Mouse (Mus musculus) telencephalon, adult 2 months (tissue): ENCODE data around the gene Spns3.

Experiments
- DNase-seq: peaks from one replicate; pipeline ENCODE4 v3.0.0-alpha.2; 2011; ENCODE audit warnings: low read depth, low spot score

Gene Spns3

DNA sequence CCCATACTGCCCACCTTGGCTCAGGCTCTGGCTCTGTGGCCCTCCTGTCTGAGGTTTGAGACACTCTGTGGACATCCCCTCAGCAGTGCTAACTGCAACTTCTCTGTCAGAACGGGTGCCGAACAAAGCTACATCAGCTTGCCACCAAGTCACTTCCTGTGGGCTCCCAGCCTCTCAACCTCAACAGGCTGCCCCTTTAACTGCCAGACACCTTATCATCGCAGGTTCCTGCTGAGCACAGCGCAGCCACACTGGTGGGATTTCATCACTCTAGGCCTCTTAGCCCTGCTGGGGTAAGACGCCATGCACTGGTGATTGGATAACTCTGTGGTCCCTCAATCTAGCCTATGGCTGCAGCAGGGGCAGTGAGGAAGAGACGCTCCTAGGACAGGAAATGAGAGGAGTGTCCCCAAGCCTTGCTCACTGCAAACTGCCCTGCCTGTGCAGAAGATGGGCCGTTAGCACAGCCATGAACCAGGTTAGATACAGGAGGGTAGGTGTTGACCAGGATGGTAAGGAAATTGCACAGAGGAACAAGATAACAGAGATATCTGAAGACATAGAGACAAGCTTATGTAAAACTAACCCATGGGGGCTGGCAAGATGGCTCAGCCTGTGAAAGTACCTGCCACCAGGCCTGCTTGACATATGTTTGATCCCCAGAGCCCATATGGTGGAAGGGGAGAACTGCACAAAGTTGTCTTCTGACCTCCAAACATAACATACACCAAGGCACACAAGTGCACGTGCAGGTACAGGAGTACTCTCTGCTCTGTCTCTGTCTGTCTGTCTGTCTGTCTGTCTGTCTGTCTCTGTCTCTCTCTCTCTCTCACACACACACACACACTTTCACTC lies at the start of gene Spns3:
Gene Spns3 (minus strand): TSS at position 373 of the 855 bp plus-strand sequence.
- DNase-seq = no peak

DNA sequence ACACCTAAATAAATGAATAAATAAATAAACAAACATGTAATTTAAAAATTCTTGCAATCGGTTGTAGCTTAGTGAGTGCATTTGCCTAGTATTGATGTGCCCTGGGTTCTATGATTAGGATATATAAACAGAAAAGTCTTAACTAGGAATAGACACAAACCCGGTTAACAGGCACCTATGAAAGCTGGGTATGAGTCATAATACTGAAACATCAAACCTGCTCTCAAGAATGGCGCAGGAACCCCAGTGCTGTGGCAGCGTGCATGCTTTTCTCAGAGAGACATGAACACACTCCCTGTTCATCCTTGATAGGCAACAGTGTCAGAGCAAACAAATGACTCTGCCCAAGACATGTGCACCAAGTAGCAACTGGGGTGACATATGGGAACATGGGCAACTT lies 47.5 kb upstream of the Spns3 start:
- no peak for DNase-seq

GRCm38 (mm10) chr11:72595010-72595737 lies 44.9 kb upstream of the Spns3 start:
- no peak for DNase-seq

DNA sequence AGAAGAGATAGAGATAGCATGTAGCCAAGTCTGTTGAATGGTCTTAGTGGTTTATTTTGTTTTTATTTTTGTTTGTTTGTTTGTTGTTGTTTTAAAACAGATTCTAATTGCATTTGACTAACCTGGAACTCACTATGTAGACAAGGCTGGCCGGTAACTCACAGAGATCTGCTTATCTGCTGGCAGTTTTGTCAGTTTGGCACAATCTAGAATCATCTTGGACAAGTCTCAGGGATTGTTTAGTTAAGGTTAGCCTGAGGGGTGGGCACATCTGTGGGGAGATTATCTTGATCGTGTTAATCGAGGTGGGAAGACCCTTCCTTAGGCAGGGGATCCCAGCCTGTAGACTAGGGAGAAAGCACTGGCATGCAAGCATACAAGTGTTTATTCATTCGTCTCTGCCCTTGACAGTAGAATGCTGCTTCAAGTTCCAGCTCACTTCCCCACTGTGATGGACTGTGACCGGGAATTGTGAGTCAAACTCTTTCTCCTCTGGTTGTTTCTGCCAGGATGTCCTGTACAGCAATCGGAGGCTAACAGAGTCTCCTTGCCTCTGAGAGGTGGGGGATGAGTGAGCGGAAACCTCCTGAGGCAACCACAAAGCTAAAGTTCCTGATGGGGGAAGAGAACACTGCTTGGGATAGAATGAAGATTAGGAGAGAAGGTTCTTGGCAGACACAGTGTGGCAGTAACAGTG lies 37.4 kb upstream of the Spns3 start:
- DNase-seq = no peak

GRCm38 (mm10) chr11:72586570-72586969 lies 36.3 kb upstream of the Spns3 start:
- DNase-seq = no peak

DNA sequence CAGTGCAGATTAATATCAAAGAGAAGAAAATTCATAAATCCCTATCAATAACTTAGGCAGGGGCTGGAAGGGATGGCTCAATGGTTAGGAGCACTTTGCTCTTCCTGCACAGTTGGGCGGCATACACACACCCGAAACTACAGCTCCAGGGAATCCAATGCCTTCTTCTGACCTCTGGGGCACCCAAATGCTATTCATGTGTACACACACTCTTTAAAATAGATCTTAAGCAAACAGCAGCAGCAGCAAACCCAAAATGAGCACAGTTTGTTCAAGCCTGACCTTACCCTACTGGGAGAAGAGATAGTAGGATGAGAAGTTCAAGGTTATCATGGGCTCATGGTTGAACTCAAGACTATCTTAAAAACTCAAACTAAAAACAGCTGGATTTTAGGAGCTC lies 32.8 kb upstream of the Spns3 start:
- no peak for DNase-seq

GRCm38 (mm10) chr11:72582448-72582705 lies 32.1 kb upstream of the Spns3 start:
- DNase-seq = no peak

GRCm38 (mm10) chr11:72581609-72582447 lies 31.5 kb upstream of the Spns3 start:
- DNase-seq = no peak

GRCm38 (mm10) chr11:72578471-72578870 lies 28.2 kb upstream of the Spns3 start:
- DNase-seq = no peak

DNA sequence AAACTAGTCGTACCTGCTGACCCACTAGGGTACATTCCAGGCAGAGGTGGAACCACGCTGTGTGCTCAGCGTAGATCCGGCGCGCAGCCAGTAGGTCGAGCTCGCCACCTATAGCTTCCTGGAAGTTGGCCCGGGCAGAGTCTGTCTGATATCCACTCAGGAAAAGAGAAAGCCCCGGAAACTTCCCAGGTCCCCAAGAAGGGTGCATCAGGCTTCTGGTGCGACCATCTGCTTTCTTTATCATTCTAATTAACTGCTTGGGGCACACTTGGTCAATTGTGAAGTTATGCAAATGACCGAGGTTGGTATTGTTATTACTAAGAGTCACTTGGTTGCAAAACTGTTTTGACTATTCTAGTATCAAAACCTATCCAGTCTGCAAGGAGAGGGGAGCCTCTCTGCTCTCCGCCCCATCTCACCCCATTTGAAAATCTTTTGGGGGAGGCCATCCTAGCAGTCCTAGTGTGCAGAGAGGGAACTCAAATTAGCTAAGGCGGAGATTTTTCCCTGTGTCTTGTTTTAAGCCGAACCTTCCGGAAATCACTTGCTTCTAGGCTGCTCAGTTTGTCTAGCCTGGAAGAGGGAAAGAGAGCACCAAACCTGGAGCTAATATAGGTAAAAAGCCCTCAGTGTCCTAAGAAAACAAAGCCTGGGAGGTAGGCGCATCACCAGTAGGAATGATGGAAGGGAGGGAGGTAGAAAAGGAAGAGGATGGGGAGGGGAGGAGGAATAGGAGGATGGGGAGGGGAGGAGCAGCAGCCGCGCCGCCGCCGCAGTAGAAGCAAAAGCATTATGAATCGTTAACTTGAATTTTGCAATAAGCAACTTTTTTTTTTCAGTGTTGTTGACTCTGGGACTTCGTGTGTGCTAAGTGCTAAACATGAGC lies 26.4 kb upstream of the Spns3 start:
- no peak for DNase-seq

GRCm38 (mm10) chr11:72576111-72576465 lies 25.8 kb upstream of the Spns3 start:
- no peak for DNase-seq

- DNase-seq = no peak
Observed at GRCm38 (mm10) chr11:72573819-72574218, 23.5 kb upstream of the Spns3 start.

- peak; percentile 70 for DNase-seq
Observed at GRCm38 (mm10) chr11:72570319-72570979, 20.1 kb upstream of the Spns3 start.

DNA sequence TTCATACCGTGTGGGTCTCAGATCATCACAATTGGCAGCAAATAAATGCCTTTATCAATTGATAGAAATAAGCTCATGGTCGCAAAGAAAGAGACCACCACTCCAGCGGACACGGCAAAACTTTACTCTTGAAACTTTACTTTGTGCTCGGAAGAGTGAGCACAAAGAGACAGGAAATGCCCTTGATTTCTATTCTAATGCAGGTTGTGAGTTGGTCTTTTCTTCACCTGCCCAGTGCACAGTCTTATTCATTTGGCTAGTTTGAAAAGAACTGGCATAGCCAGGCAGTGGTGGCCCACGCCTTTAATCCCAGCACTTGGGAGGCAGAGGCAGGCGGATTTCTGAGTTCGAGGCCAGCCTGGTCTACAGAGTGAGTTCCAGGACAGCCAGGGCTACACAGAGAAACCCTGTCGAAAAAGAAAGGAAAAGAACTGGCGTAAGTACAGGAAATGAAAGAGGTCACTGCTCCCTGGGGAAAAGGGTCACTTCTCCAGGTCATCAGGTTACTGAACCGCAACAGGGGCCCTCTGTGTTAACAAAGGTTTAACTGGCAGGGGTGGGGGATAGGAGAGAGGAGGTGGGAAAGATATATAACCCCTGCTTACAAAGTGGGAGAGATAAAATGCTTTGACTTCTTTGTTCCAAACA lies 19.5 kb upstream of the Spns3 start:
- no peak for DNase-seq

- no peak for DNase-seq
Observed at GRCm38 (mm10) chr11:72569051-72569450, 18.7 kb upstream of the Spns3 start.

GRCm38 (mm10) chr11:72566816-72567338 lies 16.6 kb upstream of the Spns3 start:
- DNase-seq = peak; percentile 84

DNA sequence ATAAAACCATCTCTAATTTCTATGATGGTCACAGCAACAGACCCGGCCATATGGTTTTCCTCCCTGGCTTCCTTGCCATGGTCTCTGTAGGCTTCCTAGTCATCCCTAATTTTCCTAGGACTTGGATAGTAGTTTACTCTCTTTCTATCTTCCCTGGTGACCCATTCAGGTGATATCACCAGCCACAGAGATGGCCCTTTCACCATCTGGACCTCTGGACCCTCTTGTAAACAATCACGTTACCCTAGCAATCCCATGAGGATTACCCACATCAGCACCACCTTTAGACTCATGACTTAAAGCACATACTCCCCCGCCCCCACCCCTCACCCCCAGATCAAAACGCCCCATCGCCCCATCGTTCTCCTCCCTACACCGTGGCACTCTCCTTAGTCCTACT lies 16.0 kb upstream of the Spns3 start:
- DNase-seq = no peak

DNA sequence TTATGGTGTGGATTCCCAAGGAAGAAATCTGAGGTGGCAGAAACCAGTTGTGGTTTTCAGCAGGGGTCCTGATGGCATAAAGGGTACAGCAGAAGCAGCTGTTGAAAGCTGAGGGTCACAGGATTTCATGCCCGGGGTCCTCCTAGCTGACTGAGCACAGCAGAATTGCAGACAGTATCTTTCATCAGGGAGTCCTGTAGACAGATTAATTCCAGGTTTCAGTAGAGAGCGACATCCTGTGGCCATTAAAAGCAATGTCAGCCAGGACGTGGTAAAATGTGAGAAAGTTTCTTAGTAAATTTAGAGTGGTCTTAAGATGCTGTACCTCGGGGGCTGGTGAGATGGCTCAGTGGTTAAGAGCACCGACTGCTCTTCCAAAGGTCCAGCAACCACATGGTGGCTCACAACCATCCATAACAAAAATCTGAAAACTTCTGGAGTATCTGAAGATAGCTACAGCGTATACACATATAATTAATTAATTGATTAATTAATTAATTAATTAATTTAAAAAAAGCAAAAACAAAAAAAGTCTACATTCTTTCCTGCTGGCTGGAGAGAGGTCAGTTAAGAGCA lies 14.0 kb upstream of the Spns3 start:
- no peak for DNase-seq

DNA sequence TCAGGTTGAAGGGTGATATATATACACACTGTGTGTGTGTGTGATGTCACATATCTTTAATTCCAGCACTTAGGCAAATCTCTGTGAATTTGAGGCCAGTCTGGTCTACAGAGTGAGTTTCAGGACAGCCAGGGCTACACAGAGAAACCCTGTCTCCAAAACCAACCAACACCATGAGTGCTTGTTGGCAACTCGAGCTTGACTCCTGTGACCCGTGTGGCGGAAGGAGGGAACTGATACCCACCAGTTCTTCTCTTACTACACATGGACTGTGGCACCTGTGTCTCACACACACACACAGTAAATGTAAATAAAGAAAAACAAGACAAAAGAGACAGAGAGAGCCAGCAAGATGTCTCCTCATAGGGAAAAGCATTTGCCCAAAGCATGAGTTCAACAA lies 10.4 kb upstream of the Spns3 start:
- DNase-seq = no peak
